Mouse (Mus musculus): ENCODE data around the gene Mid1.

- TF ChIP-seq CHD2 (IDR thresholded peaks at IDR 0.05; ENCODE audit: low read depth, low read length) (no peak), ZC3H11A (IDR thresholded peaks at IDR 0.05; ENCODE audit: borderline replicate concordance, low read depth, low read length) (no peak), MAFK (IDR thresholded peaks at IDR 0.05; ENCODE audit: insufficient read depth, low read depth, low read length) (no peak)
Measured at GRCm38 (mm10) chrX:169915738-169916137, 230.7 kb downstream of the Mid1 start.
